22 mouse cellular contexts compared by ENCODE assay signal in the genomic region with DNA sequence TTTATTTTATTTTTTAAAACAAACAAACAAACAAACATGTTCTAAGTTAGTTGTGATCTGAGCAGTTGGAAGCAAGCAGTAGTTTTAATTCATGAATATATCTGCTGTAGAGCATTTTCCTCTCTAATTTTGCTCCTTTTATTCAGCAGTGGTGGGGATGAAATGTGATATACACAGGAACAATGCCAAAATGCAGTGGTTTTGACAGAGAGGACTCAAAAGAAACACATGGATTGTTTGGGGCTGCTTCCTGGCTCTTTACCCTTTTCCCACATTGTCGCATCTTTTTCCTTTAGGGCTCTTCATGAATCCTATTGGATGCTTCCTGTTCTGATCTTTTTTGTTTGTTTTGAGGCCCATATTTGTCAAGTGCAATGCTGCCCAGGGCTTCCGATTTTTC.
"Had no signal": no experiment of that assay in that cellular context is flagged by ENCODE, and none has a peak within 500 bp of the region (broad histone marks: within the 10 kb centered on the region; RNA-seq: fewer than 3 reads in every experiment).

No protein-coding gene starts in this region.

- H3K4me2 ChIP-seq: embryonic facial prominence, embryonic 12.5 days; forebrain, embryonic 12.5 days; forebrain, embryonic 15.5 days had no signal

- ATAC-seq: forebrain, embryonic 13.5 days; forebrain, embryonic 14.5 days; forebrain, embryonic 15.5 days; forebrain, embryonic 16.5 days; forebrain, postnatal 0 days had no signal

- DNase-seq: cerebellum, adult 8-10 months; cerebellum, adult 9-11 months; cerebellum, postnatal 36 days; embryo, embryonic 11 days; forebrain, postnatal 0 days; gastrocnemius, adult 2 months; gastrocnemius, postnatal 10 days; gastrocnemius, postnatal 14 days; gastrocnemius, postnatal 25 days; gastrocnemius, postnatal 36 days; heart, adult 18-20 months; heart, adult 2 months had no signal

- H3K9me3 ChIP-seq: embryonic facial prominence, embryonic 12.5 days; embryonic facial prominence, embryonic 13.5 days; embryonic facial prominence, embryonic 15.5 days; forebrain, embryonic 10.5 days; forebrain, embryonic 12.5 days; forebrain, embryonic 13.5 days; forebrain, embryonic 15.5 days had no signal

- H3K36me3 ChIP-seq: embryonic facial prominence, embryonic 12.5 days; embryonic facial prominence, embryonic 13.5 days; embryonic facial prominence, embryonic 15.5 days; forebrain, embryonic 10.5 days; forebrain, embryonic 12.5 days; forebrain, embryonic 15.5 days had no signal

- H3K27me3 ChIP-seq: embryonic facial prominence, embryonic 12.5 days; embryonic facial prominence, embryonic 13.5 days; embryonic facial prominence, embryonic 15.5 days; forebrain, embryonic 12.5 days; forebrain, embryonic 13.5 days; forebrain, embryonic 15.5 days had no signal

- H3K9ac ChIP-seq: embryonic facial prominence, embryonic 12.5 days; embryonic facial prominence, embryonic 13.5 days; embryonic facial prominence, embryonic 15.5 days; forebrain, embryonic 12.5 days; forebrain, embryonic 13.5 days; forebrain, embryonic 15.5 days; forebrain, postnatal 0 days had no signal

- H3K27ac ChIP-seq: embryonic facial prominence, embryonic 12.5 days; embryonic facial prominence, embryonic 13.5 days; embryonic facial prominence, embryonic 15.5 days; forebrain, embryonic 10.5 days; forebrain, embryonic 12.5 days; forebrain, embryonic 13.5 days; forebrain, embryonic 15.5 days; heart, adult 2 months had no signal

- H3K4me3 ChIP-seq: embryonic facial prominence, embryonic 12.5 days; embryonic facial prominence, embryonic 13.5 days; erythroblast, embryonic 14.5 days; forebrain, embryonic 10.5 days; forebrain, embryonic 12.5 days; forebrain, embryonic 13.5 days; forebrain, embryonic 15.5 days; gastrocnemius, adult 2 months; heart, adult 2 months had no signal
